Mouse (Mus musculus) embryonic facial prominence, embryonic 11.5 days (tissue): Measurements from ENCODE around the gene Ccdc144b. TPM values are rescaled to one million over a fixed set of nuclear protein-coding genes. Genes with fewer than 3 reads are reported as not detected.

Experiments
- ATAC-seq: fragments of 200-750 bp; cut with Nextera tagmentation; replicated peaks from 2 replicates; pipeline ENCODE4 v1.8.0; 2017; ENCODE audit warnings: low read depth; ENCODE audit not compliant: insufficient number of reproducible peaks, low FRiP score, low TSS enrichment
- DNase-seq: peaks from one replicate; pipeline ENCODE4 v3.0.0-alpha.2; 2015; ENCODE audit warnings: low spot score
- H3K27ac ChIP-seq: fragments of 300-500 bp; sonication (generic); replicated peaks from 2 replicates; pipeline ENCODE4 v1.5.1; 2014; ENCODE audit warnings: mild to moderate bottlenecking, low read depth, low read length, control low read depth
- H3K27me3 ChIP-seq: fragments of 300-500 bp; sonication (generic); 2 replicates; pipeline ENCODE4 v1.6.1; 2014; ENCODE audit warnings: mild to moderate bottlenecking, low read length, moderate library complexity, mixed read lengths; ENCODE audit not compliant: control insufficient read depth, insufficient read depth
- H3K36me3 ChIP-seq: fragments of 300-500 bp; sonication (generic); replicated peaks from 2 replicates; pipeline ENCODE4 v1.6.1; 2014; ENCODE audit warnings: low read depth, mild to moderate bottlenecking, low read length, moderate library complexity, mixed read lengths; ENCODE audit not compliant: control insufficient read depth, insufficient read depth
- H3K4me1 ChIP-seq: fragments of 300-500 bp; sonication (generic); 2 replicates; pipeline ENCODE4 v1.6.1; 2014; ENCODE audit warnings: low read length, mixed read lengths; ENCODE audit not compliant: control insufficient read depth, insufficient read depth
- H3K4me2 ChIP-seq: fragments of 300-500 bp; sonication (generic); 2 replicates; pipeline ENCODE4 v1.6.1; 2014; ENCODE audit warnings: low read depth, mild to moderate bottlenecking, control low read depth, low read length, moderate library complexity
- H3K4me3 ChIP-seq: fragments of 300-500 bp; sonication (generic); 2 replicates; pipeline ENCODE4 v1.5.1; 2014; ENCODE audit warnings: low read depth, low read length, control low read depth
- H3K9ac ChIP-seq: fragments of 300-500 bp; sonication (generic); replicated peaks from 2 replicates; pipeline ENCODE4 v1.6.1; 2014; ENCODE audit warnings: mild to moderate bottlenecking, control low read depth, low read length
- H3K9me3 ChIP-seq: fragments of 300-500 bp; sonication (generic); replicated peaks from 2 replicates; pipeline ENCODE4 v1.6.1; 2016; ENCODE audit warnings: mild to moderate bottlenecking, low read length, inconsistent platforms, mixed read lengths; ENCODE audit not compliant: control insufficient read depth
- WGBS: fragments of 180-500 bp; shearing (Covaris S2); extraction: QIAGEN DNeasy Blood & Tissue Kit; methylation state at CpG from one replicate; pipeline ENCODE4 v1.1.7; 2014; 5-methylcytosine and 5-hydroxymethylcytosine counted together
- polyA plus RNA-seq: library from polyadenylated mRNA; unstranded; fragments of >200 nt; fragmentation: Nextera tagmentation; extraction: Ambion mirVana; gene quantifications from 2 replicates; pipeline ENCODE4 v1.2.1, GENCODE M21; 2014

Gene Ccdc144b
- polyA plus RNA-seq, 1 experiment from 2014 or later: 0.03 TPM

GRCm38 (mm10) chr3:36077386-36077785 is 24.0 kb upstream of the Ccdc144b start:
- Histone ChIP-seq H3K27me3 (no peaks in the 10 kb centered on the region), H3K9me3 (no peaks in the 10 kb centered on the region), H3K4me1 (no peaks in the 10 kb centered on the region), H3K4me2 (no peak overlapping the region), H3K27ac (no peak overlapping the region), H3K9ac (no peak overlapping the region), H3K36me3 (peaks cover 6% of the 10 kb centered on the region), H3K4me3 (no peak overlapping the region)
- ATAC-seq: no peak
- 97% methylated on average over 3 of the region's 3 CpGs for WGBS
- DNase-seq: no peak

- H3K4me2 ChIP-seq: no peak overlapping the region
- H3K36me3 ChIP-seq: peaks cover 4% of the 10 kb centered on the region
- H3K4me1 ChIP-seq: no peaks in the 10 kb centered on the region
- no peak for DNase-seq
- no peak overlapping the region for H3K9ac ChIP-seq
- no peak for ATAC-seq
- no peaks in the 10 kb centered on the region for H3K9me3 ChIP-seq
- no peak overlapping the region for H3K27ac ChIP-seq
- H3K4me3 ChIP-seq: no peak overlapping the region
- WGBS: 95% methylated on average over 6 of the region's 6 CpGs
- no peaks in the 10 kb centered on the region for H3K27me3 ChIP-seq
These were observed 22.1 kb upstream of the Ccdc144b start for GRCm38 (mm10) chr3:36075466-36075865.

- H3K27me3 ChIP-seq: no peaks in the 10 kb centered on the region
These were observed 20.9 kb upstream of the Ccdc144b start for GRCm38 (mm10) chr3:36074231-36074630.

GRCm38 (mm10) chr3:36071047-36071446 is 17.7 kb upstream of the Ccdc144b start:
- no peaks in the 10 kb centered on the region for H3K9me3 ChIP-seq
- H3K4me2 ChIP-seq: no peak overlapping the region
- no peaks in the 10 kb centered on the region; the same call in 1 of the 2 replicates for H3K4me1 ChIP-seq
- no peaks in the 10 kb centered on the region for H3K27me3 ChIP-seq
- H3K4me3 ChIP-seq: no peak overlapping the region
- no peak overlapping the region for H3K27ac ChIP-seq
- no peak for DNase-seq
- H3K36me3 ChIP-seq: peaks cover 3% of the 10 kb centered on the region
- 92% methylated on average over 5 of the region's 5 CpGs for WGBS
- ATAC-seq: no peak
- no peak overlapping the region for H3K9ac ChIP-seq

More at GRCm38 (mm10) chr3:36074231-36074630, 20.9 kb upstream of the Ccdc144b start:
- no peak overlapping the region for H3K9ac ChIP-seq
- no peaks in the 10 kb centered on the region for H3K9me3 ChIP-seq
- no peak overlapping the region for H3K27ac ChIP-seq
- H3K4me3 ChIP-seq: no peak overlapping the region
- DNase-seq (no peak), ATAC-seq (no peak)
- 93% methylated on average over 6 of the region's 6 CpGs for WGBS
- H3K4me2 ChIP-seq: no peak overlapping the region
- no peaks in the 10 kb centered on the region for H3K4me1 ChIP-seq
- H3K36me3 ChIP-seq: peaks cover 4% of the 10 kb centered on the region

- Histone ChIP-seq H3K27ac (no peak overlapping the region), H3K4me3 (no peak overlapping the region), H3K9ac (no peak overlapping the region), H3K36me3 (no peaks in the 10 kb centered on the region; the same call in 1 of the 2 replicates), H3K27me3 (no peaks in the 10 kb centered on the region), H3K4me2 (no peak overlapping the region), H3K4me1 (no peaks in the 10 kb centered on the region; the same call in 1 of the 2 replicates), H3K9me3 (no peaks in the 10 kb centered on the region)
- DNase-seq (no peak), ATAC-seq (no peak)
- 92% methylated on average over 4 of the region's 4 CpGs for WGBS
These were observed 17.1 kb upstream of the Ccdc144b start for GRCm38 (mm10) chr3:36070436-36070835.

- Histone ChIP-seq H3K27ac (no peak overlapping the region), H3K27me3 (no peaks in the 10 kb centered on the region), H3K4me1 (no peaks in the 10 kb centered on the region; the same call in 1 of the 2 replicates), H3K9ac (no peak overlapping the region), H3K9me3 (no peaks in the 10 kb centered on the region), H3K4me3 (no peak overlapping the region), H3K36me3 (no peaks in the 10 kb centered on the region), H3K4me2 (no peak overlapping the region)
- 84% methylated on average over 6 of the region's 6 CpGs for WGBS
- no peak for ATAC-seq
- no peak for DNase-seq
These were observed 14.4 kb upstream of the Ccdc144b start for GRCm38 (mm10) chr3:36067731-36068130.

- peak within 1 kb of the TSS; percentile 88 for H3K4me3 ChIP-seq
- no peaks in the 10 kb centered on the region for H3K27me3 ChIP-seq
- no peaks in the 10 kb centered on the region for H3K9me3 ChIP-seq
- H3K4me2 ChIP-seq: peak within 1 kb of the TSS; percentile 75
- H3K4me1 ChIP-seq: no peaks in the 10 kb centered on the region; the same call in 1 of the 2 replicates
- DNase-seq (peak; percentile 97), ATAC-seq (peak; percentile 98)
- under 1% methylated on average over 47 of the region's 49 CpGs for WGBS
- H3K9ac ChIP-seq: peak within 1 kb of the TSS; percentile 88
- no peaks in the 10 kb centered on the region for H3K36me3 ChIP-seq
- H3K27ac ChIP-seq: no peak within 1 kb of the TSS
These were observed 12.7 kb upstream of the Ccdc144b start, which contains the start of gene Acad9 for GRCm38 (mm10) chr3:36065843-36066651. Acad9 (plus strand) TSS chr3:36065979.

- peak overlapping the region; percentile 34 for H3K4me2 ChIP-seq
- ATAC-seq (no peak), DNase-seq (no peak)
- no peak overlapping the region for H3K27ac ChIP-seq
- no peaks in the 10 kb centered on the region for H3K9me3 ChIP-seq
- peak overlapping the region; percentile 88; the same call in 1 of the 2 replicates for H3K4me3 ChIP-seq
- H3K9ac ChIP-seq: no peak overlapping the region
- H3K36me3 ChIP-seq: no peaks in the 10 kb centered on the region
- H3K4me1 ChIP-seq: no peaks in the 10 kb centered on the region; the same call in 1 of the 2 replicates
- 92% methylated on average over 2 of the region's 2 CpGs for WGBS
- no peaks in the 10 kb centered on the region for H3K27me3 ChIP-seq
These were observed 11.8 kb upstream of the Ccdc144b start for GRCm38 (mm10) chr3:36065166-36065565.
